Mouse (Mus musculus) heart, embryonic 14.5 days (tissue): ENCODE measurements around the gene Gfy. TPM values are rescaled to one million over a fixed set of nuclear protein-coding genes. Genes with fewer than 3 reads are reported as not detected.

ENCODE experiments used
- ATAC-seq: fragments of 200-750 bp; cut with Nextera tagmentation; 2 replicates; pipeline ENCODE4 v1.8.0; 2017; ENCODE audit warnings: low read depth, moderate TSS enrichment; ENCODE audit not compliant: insufficient number of reproducible peaks, insufficient read depth, low FRiP score
- H3K27ac ChIP-seq, 2 experiments: fragments of 200-500 bp in 1 of 2; fragments of 300-500 bp in 1 of 2; sonication (generic) in 1 of 2; replicated peaks in 1 of 2; 2 replicates each; pipeline ENCODE4 v1.5.1; 2012 to 2014; ENCODE audit warnings: low read depth in 2 of 2, low read length in 2 of 2, control low read depth in 1 of 2, mild to moderate bottlenecking in 1 of 2, mixed read lengths in 1 of 2; ENCODE audit not compliant: control insufficient read depth in 1 of 2, insufficient read depth in 1 of 2
- H3K27me3 ChIP-seq: fragments of 300-500 bp; sonication (generic); 2 replicates; pipeline ENCODE4 v1.6.1; 2014; ENCODE audit warnings: mild to moderate bottlenecking, low read length, control low read depth; ENCODE audit not compliant: control insufficient read depth, insufficient read depth
- H3K36me3 ChIP-seq: fragments of 300-500 bp; sonication (generic); 2 replicates; pipeline ENCODE4 v1.6.1; 2014; ENCODE audit warnings: mild to moderate bottlenecking, control low read depth, low read length, mixed read lengths; ENCODE audit not compliant: control insufficient read depth, insufficient read depth
- H3K4me1 ChIP-seq, 2 experiments: fragments of 200-500 bp in 1 of 2; fragments of 300-500 bp in 1 of 2; sonication (generic) in 1 of 2; 2 replicates each; pipeline ENCODE4 v1.6.1; 2012 to 2014; ENCODE audit warnings: low read length in 2 of 2, control low read depth in 1 of 2, mixed read lengths in 1 of 2; ENCODE audit not compliant: control insufficient read depth in 2 of 2, insufficient read depth in 2 of 2
- H3K4me2 ChIP-seq: fragments of 300-500 bp; sonication (generic); 2 replicates; pipeline ENCODE4 v1.6.1; 2014; ENCODE audit warnings: mild to moderate bottlenecking, low read length
- H3K4me3 ChIP-seq, 2 experiments: fragments of 200-500 bp in 1 of 2; fragments of 300-500 bp in 1 of 2; sonication (generic) in 1 of 2; 2 replicates each; pipeline ENCODE4 v1.5.1; 2012 to 2014; ENCODE audit warnings: low read length in 2 of 2, mild to moderate bottlenecking in 2 of 2, control low read depth in 1 of 2, low read depth in 1 of 2, moderate library complexity in 1 of 2; ENCODE audit not compliant: control insufficient read depth in 1 of 2, insufficient read depth in 1 of 2
- H3K9ac ChIP-seq: fragments of 300-500 bp; sonication (generic); 2 replicates; pipeline ENCODE4 v1.6.1; 2014; ENCODE audit warnings: mild to moderate bottlenecking, low read length
- H3K9me3 ChIP-seq: fragments of 300-500 bp; sonication (generic); 2 replicates; pipeline ENCODE4 v1.6.1; 2016; ENCODE audit warnings: low read length, control low read depth; ENCODE audit not compliant: control insufficient read depth
- WGBS: fragments of 180-500 bp; shearing (Covaris S2); extraction: QIAGEN DNeasy Blood & Tissue Kit; methylation state at CpG from one replicate; pipeline ENCODE4 v1.1.7; 2014; 5-methylcytosine and 5-hydroxymethylcytosine counted together
- polyA plus RNA-seq: library from polyadenylated mRNA; unstranded; fragments of >200 nt; fragmentation: Nextera tagmentation; extraction: Ambion mirVana; gene quantifications from 2 replicates; pipeline ENCODE4 v1.2.1, GENCODE M21; 2014

Gfy gene
- polyA plus RNA-seq, 1 experiment from 2014 or later = not detected

GRCm38 (mm10) chr7:45183672-45184071 lies 4.3 kb upstream of the Gfy start:
- no peaks in the 10 kb centered on the region for H3K36me3 ChIP-seq
- H3K27ac ChIP-seq = no peak overlapping the region
- H3K9ac ChIP-seq = no peak overlapping the region
- no peaks in the 10 kb centered on the region for H3K9me3 ChIP-seq
- 51% methylated on average over 7 of the region's 7 CpGs for WGBS
- no peak overlapping the region for H3K4me3 ChIP-seq
- no peak overlapping the region for H3K4me2 ChIP-seq
- peaks cover 5 to 20% of the 10 kb centered on the region in 2 experiments; a peak in 3 of 4 replicates for H3K4me1 ChIP-seq
- H3K27me3 ChIP-seq = peaks cover 96% of the 10 kb centered on the region
- ATAC-seq = no peak

- peak overlapping the region; percentile 59; the same call in 1 of the 2 replicates for H3K9ac ChIP-seq
- no peaks in the 10 kb centered on the region for H3K9me3 ChIP-seq
Observed at GRCm38 (mm10) chr7:45182606-45183005, 3.2 kb upstream of the Gfy start.

DNA sequence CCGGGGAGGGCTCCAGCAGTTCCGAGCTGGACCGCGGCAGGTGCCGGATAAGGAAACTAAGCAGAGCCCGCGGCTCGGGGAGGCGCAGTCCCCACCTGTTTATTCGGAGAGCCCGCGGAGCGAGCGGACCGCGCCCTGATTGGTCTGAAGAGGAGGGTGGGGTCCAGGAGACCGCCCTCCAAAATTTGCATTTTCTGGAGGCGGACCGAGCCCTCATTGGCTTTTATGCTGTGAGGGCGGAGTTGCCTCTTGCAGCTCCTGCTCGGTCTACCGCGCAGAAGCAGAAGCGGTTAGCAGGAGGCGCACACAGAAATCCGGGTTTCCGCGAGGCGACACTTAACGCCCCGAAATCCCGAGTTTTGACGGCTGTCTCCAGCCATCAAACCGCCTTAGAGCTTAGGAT lies 2.8 kb upstream of the Gfy start:
- Histone ChIP-seq H3K27me3 (peaks cover 99% of the 10 kb centered on the region), H3K9ac (peak overlapping the region; percentile 59; the same call in 1 of the 2 replicates), H3K27ac (no peak overlapping the region), H3K9me3 (no peaks in the 10 kb centered on the region), H3K4me2 (peak overlapping the region; percentile 63), H3K4me3 (peak overlapping the region; percentile 26 to 31), H3K4me1 (peaks cover 5 to 20% of the 10 kb centered on the region in 2 experiments; a peak in 3 of 4 replicates), H3K36me3 (no peaks in the 10 kb centered on the region)
- peak; percentile 52; the same call in 1 of the 2 replicates for ATAC-seq
- under 1% methylated on average over 34 of the region's 34 CpGs for WGBS

More at GRCm38 (mm10) chr7:45182606-45183005, 3.2 kb upstream of the Gfy start:
- ATAC-seq = no peak
- WGBS = 15% methylated on average over 11 of the region's 11 CpGs
- no peak overlapping the region for H3K27ac ChIP-seq
- peaks cover 97% of the 10 kb centered on the region for H3K27me3 ChIP-seq
- peak overlapping the region; percentile 26 to 31 for H3K4me3 ChIP-seq
- peak overlapping the region; percentile 63 for H3K4me2 ChIP-seq
- H3K4me1 ChIP-seq = peaks cover 5 to 20% of the 10 kb centered on the region in 2 experiments; a peak in 3 of 4 replicates
- no peaks in the 10 kb centered on the region for H3K36me3 ChIP-seq

DNA sequence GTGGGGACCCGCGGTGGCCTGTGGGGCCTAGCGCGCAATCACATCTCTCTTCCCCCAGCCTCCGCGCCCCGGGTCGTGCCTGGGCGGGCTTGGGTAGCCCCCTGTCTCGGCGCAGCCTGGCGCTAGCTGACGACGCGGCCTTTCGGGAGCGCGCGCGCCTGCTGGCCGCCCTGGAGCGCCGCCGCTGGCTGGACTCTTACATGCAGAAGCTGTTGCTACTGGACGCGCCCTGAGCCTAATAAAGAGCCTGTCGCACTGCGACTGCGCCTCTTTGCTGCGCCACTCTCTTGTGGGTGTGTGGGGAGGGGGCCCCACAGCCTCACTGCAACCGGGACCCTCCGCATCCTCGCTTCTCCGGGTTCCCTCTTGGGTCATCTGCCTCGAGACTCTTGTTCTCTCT lies 2.2 kb upstream of the Gfy start:
- H3K9me3 ChIP-seq = no peaks in the 10 kb centered on the region
- H3K9ac ChIP-seq = no peak overlapping the region
- H3K27ac ChIP-seq = no peak overlapping the region
- 6% methylated on average over 29 of the region's 35 CpGs for WGBS
- peaks cover 5 to 20% of the 10 kb centered on the region in 2 experiments; a peak in 3 of 4 replicates for H3K4me1 ChIP-seq
- peaks cover 100% of the 10 kb centered on the region for H3K27me3 ChIP-seq
- ATAC-seq = no peak
- peak overlapping the region in 1 of 2 experiments; percentile 26; a peak in 2 of 4 replicates for H3K4me3 ChIP-seq
- peak overlapping the region; percentile 63 for H3K4me2 ChIP-seq
- no peaks in the 10 kb centered on the region for H3K36me3 ChIP-seq

DNA sequence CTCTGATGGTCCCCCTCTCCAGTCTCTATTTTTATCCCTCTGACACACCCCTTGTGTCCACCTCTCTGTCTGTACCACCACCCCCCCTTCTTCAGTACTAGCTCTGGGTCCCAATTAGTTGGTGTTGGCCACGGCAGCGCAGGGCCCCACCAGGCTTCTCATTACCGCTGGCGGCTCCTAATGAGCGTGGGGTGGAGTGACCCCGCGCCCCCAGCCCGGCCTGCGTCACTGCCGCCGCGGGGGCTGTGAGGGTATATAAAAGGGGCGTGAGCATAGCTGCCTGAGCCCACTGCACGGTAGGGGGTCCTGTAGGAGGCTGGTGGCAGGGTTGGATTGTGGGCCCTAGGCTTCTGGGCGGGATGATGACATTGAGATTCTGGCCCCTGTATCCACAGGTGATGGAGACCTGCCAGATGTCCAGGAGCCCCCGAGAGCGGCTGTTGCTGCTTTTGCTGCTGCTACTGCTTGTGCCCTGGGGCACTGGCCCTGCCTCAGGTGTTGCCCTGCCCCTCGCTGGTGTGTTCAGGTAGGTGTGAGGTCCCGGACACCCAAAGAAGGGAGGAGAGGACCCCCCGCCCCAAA lies 1.6 kb upstream of the Gfy start, which contains the start of gene Pth2:
Gene Pth2, plus strand, starts transcription at position 100 of the 582 bp plus-strand sequence.
- Histone ChIP-seq H3K9me3 (no peaks in the 10 kb centered on the region), H3K27ac (no peak within 1 kb of the TSS), H3K36me3 (no peaks in the 10 kb centered on the region), H3K4me3 (peak within 1 kb of the TSS in 1 of 2 experiments; percentile 26; a peak in 2 of 4 replicates), H3K27me3 (peaks cover 100% of the 10 kb centered on the region), H3K4me1 (peaks cover 5 to 24% of the 10 kb centered on the region in 2 experiments; a peak in 3 of 4 replicates), H3K4me2 (peak within 1 kb of the TSS; percentile 63), H3K9ac (no peak within 1 kb of the TSS; the same call in 1 of the 2 replicates)
- no peak for ATAC-seq
- 20% methylated on average over 20 of the region's 20 CpGs for WGBS

- no peak overlapping the region for H3K4me3 ChIP-seq
- no peak overlapping the region for H3K27ac ChIP-seq
- 18% methylated on average over 7 of the region's 7 CpGs for WGBS
- no peaks in the 10 kb centered on the region for H3K9me3 ChIP-seq
- no peak for ATAC-seq
- H3K4me2 ChIP-seq = no peak overlapping the region
- peaks cover 5 to 28% of the 10 kb centered on the region in 2 experiments; a peak in 3 of 4 replicates for H3K4me1 ChIP-seq
- peaks cover 98% of the 10 kb centered on the region for H3K27me3 ChIP-seq
- H3K9ac ChIP-seq = no peak overlapping the region
- H3K36me3 ChIP-seq = no peaks in the 10 kb centered on the region
Observed at GRCm38 (mm10) chr7:45178550-45178949, 819 bp downstream of the Gfy start.

- peak overlapping the region in 1 of 2 experiments; percentile 20; a peak in 2 of 4 replicates for H3K4me3 ChIP-seq
- no peaks in the 10 kb centered on the region for H3K36me3 ChIP-seq
- H3K4me1 ChIP-seq = peaks cover 2 to 15% of the 10 kb centered on the region in 2 experiments; a peak in 3 of 4 replicates
- 0 out of 2 replicates have a peak overlapping the region, but pooled peaks have one; percentile 11 for H3K9ac ChIP-seq
- peak overlapping the region; percentile 46 for H3K4me2 ChIP-seq
- WGBS = 6% methylated on average over 30 of the region's 31 CpGs
- H3K27ac ChIP-seq = no peak overlapping the region
- peaks cover 15% of the 10 kb centered on the region for H3K9me3 ChIP-seq
- ATAC-seq = no peak
- H3K27me3 ChIP-seq = peaks cover 84% of the 10 kb centered on the region
Observed at GRCm38 (mm10) chr7:45176356-45176755, 3.0 kb downstream of the Gfy start.
